Mouse (Mus musculus): ENCODE measurements at regions not wholly inside any gene's neighbourhood (a gene's known extent, or its start where the extent isn't known, plus 50 kb on each side); places are given as distances from the start of the nearest gene placed in this dataset.

DNA sequence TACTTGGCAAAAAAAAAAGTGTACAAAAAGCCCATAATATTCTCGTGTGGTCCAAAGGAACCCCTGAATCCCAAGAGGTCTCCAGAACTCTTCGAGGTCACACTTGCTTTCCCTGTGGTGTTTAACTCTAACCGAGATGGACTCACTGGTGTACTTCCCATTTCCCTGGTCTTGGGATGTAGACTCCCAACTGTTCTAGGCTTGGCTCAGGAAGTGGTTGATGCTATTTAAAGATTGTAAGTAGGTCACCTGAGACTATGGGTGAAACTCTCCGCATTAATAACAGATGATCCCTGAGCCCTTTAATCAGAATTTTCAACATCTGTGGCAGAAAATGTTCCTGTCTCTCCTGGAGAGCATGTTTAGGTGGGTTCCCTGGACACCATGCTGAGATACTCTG is 185.6 kb upstream of the Gm15217 start:
- TF ChIP-seq CTCF (IDR thresholded peaks at IDR 0.05; ENCODE audit: insufficient read depth, low read length), result no peak
- TF ChIP-seq POLR2A (IDR thresholded peaks at IDR 0.05; ENCODE audit: borderline replicate concordance, extremely low read depth, low read depth, low read length), result no peak
